Mouse (Mus musculus) heart, adult 11 months (tissue): ENCODE measurements at regions not wholly inside any gene's neighbourhood (a gene's known extent, or its start where the extent isn't known, plus 50 kb on each side); places are given as distances from the start of the nearest gene placed in this dataset.

ENCODE experiments used
- DNase-seq: peaks from one replicate; pipeline ENCODE4 v3.0.0; 2022

DNA sequence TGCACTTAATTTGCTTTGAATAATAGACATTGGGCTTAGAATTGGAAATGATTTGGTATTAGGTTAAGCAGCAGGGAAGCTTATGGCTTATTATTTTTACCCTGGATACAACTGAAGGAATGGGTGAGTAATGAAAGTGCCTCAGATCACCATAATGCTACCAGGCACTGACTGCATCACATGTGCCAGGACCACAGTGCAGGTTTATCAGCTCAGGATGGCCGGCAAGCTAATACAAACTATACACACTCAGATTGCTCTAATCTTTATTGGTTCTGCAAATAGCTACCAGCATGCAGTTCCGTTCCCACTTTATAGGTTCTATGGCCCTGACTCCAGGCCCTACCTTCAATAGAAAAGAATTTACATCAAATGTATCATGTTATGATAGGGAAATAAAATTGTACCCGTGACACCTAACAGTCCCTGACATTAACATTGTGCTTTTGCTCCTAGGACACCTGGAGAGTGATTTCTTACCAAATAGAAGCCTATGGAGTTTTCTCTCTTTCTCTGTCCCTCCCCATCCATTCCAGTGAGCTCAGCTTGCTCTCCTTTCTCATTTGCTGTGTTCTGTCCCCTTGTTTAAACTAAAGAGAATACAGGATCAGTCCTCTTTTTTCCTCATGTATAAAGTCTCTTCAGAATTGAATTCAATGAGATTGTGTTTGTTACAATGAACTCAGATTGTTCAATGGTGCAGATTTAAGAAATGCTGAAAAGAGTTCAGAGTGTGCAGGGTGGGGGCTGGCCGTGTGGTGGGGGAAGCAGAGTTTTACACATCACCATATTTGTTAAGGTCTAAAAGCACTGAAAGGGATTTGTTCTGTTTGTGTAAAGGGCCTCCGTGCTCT is 121.3 kb upstream of the BC052040 start:
- DNase-seq, result no peak

DNA sequence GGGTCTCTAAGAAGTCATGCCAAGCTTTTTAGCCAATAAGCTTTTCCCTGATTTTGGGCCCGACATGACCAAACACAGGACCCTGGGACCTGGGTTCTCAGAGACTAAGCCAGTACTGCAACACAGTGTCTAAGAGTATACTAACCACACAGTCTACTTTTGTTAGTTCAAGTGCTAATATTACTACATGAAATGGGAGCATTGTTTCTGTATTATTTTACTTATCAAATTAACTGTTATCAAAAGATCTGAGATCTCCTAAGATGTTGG is 120.7 kb upstream of the BC052040 start:
- no peak for DNase-seq

- no peak for DNase-seq
Measured at GRCm38 (mm10) chr2:115466170-115466569, 115.3 kb upstream of the BC052040 start.

DNA sequence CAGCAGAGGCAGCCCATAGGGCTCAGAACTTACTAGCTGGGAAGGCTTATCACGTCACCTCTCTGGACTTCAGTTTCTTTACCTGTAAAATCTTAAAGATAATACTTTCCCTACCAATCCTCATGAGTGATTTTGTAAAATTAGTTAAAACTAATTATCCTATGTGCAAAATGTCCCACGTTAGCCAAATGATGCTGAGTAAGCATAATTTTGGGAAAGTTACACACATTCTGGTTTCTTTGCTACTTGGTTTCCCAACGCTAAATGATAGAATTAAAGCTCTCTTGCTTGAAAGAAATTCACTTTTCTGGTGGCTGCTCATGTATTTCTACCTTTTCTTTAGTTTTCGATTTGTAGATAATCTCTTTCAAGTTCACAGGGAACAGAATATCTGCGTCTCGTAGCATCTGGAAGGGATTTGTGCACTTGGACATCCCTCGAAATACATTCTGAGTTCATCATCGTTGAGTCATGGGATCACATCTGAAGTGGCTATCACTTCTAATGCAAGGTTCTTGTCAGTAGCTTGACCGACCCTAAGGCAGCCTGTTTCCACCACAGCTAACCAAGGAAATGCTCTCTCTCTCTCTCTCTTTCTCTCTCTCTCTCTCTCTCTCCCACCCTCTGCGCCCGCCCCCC is 114.3 kb upstream of the BC052040 start:
- DNase-seq, result no peak

- DNase-seq, result no peak
Measured at GRCm38 (mm10) chr2:115467936-115468335, 113.6 kb upstream of the BC052040 start.

DNA sequence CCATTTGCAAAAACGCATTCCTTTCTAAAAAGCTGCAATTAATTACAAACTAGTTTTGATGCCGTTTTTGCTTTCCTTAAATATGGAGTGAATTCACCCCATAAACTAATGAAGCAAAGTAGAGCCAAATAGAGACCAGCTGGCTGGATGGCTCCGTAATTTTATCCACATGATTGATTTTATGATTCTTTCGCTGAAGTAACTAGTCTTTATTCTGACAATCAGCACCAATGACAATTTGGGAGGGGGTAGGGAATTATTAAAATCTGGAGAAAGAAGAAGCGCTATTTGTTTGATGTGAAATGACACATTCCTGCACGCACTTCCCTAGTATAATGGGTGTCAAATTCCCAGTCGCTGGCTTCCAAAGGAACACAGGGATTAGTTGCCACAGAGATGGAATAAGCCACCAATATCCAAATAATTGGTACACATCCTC is 113.0 kb upstream of the BC052040 start:
- no peak for DNase-seq

DNA sequence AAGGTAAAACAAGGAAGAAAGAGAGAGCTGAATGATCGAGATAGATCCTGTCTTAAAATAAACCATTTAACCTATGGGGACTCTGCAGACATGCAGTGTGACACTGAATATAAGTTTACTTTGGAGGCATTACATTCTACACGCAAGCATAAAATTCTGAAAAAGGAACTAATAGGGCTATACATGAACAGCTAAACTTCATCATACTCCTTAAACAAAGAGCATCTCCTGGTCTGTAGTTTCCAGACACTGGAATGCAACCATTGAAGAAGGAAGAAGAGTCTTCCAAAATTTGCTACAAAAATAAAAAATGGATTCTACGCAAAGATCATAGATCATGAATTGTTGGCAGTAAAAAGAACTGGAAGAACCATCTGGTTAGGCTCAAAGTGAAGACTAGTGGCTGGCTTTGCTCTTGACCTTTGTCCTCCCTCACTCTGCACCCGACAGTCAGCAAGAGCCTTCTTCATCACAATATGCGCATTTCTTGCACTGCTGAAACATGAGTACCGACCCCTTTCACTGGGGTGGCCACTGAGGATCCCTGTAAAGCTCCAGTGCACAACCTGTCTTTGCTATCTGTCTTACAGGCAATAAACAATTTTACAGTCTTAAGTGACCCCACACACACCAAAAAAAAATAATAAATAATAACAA is 112.2 kb upstream of the BC052040 start:
- DNase-seq, result no peak

DNA sequence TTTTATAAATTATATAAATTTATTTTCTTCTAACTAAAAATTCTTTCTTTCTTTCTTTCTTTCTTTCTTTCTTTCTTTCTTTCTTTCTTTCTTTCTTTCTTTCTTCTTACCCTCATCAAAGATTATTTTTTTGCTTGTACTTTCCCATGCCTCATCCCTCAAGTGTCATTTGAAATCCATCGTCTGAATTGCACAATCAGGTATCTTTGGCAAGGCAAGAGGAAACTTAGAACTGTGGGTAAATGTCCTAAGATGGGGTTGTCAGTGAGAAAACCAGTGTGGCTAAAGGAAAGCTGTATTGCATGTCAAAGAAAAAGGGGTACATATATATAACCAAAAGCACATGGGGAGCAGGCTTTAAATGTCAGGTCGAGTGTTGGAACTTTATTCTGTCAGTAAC is 109.1 kb upstream of the BC052040 start:
- DNase-seq, result no peak

DNA sequence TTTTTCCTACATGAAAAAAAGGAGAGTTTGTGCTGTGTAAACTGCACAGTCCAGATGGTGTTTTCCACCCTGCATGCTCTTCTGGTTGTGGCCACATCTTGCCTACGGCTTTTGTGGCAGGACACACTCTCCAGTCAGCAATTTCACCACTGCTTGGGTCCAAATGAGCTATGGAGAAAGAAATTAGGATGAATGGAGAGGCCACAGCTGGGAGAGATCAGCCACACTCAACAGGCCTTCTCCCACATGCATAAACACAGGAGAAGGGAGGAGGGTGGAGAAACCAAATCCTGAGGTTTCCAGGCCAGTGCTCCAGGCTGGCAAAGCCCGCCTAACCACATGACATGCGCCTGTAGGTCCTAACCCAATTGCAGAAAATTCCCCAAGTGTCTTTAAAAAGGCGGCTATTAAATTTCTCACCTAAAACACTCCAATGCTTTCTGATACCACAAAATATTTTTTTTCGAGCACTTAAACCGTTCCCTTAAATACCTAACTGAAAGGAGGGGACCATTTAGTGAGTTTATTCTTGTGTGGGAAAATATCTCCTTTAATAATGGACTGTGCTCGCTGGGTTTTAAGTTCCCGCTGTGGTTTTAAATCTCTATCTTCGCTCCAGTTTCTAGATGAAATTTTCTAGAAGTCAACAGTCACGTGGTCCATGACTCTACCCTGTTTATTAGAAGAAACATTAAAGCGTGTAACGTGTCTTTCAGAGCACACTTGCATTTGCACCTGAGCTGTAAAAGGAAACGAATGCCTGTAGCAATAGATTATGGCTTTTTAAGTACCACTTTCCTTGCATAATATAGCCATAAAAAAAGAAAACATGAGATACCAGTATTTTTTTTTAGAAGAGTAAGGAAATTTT is 97.9 kb upstream of the BC052040 start:
- peak; percentile 93 for DNase-seq

GRCm38 (mm10) chr2:115488465-115488864 is 93.1 kb upstream of the BC052040 start:
- DNase-seq, result no peak

- DNase-seq, result no peak
Measured at GRCm38 (mm10) chr2:115493020-115493419, 88.5 kb upstream of the BC052040 start.

- DNase-seq, result no peak
Measured at GRCm38 (mm10) chr2:115499904-115500303, 81.6 kb upstream of the BC052040 start.

DNA sequence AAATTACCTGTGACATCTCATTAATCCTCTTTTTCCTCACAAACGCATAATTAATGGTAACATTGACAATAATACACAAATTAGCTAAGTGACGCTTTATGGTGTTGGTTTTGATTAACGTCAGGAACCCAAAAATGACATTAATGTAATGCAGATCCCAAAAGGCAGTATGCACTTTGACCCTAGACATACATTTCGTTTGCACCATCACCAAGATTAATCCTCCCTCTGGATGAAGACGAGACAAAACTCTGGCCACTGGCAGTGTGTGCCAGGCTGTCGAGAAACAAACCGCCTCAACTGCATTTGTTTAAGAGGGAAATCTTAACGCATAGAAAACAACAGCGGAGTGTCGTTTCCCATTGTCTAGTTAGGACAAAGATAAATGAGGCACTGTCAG is 72.0 kb upstream of the BC052040 start:
- DNase-seq, result no peak

DNA sequence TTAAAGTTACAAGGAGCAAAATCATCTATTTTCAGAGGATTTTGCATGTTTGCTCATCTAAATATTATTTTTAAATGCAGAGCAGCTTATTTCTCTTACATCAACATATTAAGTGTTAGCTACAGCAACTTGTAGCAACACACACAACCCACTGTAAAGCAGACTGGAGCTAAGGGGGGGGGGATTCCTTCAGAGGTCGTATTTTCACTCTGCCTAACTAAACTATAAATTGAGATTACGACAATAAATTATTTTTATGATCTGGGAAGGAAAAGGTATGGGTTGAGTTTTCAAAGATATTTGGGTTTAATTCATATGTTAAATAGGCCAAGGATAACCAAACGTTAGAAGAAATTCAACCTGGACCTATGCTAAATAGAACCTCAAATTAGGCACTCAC is 70.4 kb upstream of the BC052040 start:
- no peak for DNase-seq

DNA sequence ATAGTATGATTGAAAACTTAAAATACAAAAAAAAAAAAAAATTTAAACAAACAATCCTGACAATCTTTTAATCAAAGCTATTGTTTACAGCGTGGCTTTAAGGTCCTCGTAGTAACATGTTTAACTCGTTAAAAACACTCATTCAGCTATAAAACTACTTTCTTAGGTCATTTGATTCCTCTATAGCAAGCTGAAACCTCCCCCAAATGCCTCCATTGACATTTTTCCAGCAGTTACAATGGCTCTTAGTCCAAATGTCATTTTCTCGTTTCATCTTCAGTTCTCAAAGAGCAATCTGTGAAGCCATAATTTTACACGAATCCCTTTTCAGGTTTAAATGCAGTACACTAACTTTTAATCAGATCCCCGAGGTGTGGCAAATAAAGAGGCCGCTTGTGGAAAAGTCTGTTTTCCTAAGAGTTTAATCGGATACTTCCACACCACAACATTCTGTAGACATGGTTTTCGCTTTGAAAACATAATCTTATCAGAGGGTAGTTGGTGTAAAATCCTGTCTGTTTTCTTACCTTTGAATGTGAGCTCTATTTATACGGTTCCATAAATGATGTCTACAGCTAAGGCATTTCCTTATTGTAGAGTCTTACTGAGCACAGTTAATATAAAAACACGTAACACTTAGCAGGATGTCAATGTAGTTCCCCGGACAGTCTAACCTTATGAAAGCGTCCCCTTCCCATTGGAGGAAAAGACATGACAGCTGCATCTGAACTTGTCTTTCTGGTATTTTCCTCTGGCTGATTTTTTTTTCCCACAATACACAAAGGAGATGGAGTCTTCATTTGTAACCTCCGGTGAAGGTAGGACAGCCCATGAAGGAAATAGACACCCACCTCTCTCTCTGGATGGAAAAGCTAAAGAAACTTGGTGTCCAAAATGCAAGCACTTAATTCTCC is 69.6 kb upstream of the BC052040 start:
- DNase-seq, result no peak

DNA sequence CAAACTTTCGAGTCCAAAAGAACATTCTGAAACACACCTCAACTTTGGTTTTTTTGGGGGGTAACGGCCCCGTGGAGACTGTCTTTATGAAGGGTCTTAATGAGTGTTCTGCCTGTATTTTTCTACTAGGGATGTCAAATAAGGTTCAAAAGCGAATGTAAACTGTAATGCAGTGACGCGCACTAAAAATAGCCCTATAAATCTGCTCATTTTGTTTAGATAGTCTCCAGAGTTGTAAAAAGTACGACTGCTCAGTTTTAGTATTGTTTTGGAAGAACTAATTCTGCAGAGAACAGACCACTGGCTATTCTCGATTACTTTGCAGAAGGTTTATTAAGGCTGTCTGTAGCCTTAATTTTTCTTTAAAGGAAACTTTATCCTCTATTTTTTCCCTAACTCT is 68.6 kb upstream of the BC052040 start:
- DNase-seq, result no peak

GRCm38 (mm10) chr2:115513774-115514231 is 67.7 kb upstream of the BC052040 start:
- DNase-seq, result no peak

- no peak for DNase-seq
Measured at GRCm38 (mm10) chr2:115514831-115515428, 66.6 kb upstream of the BC052040 start.

DNA sequence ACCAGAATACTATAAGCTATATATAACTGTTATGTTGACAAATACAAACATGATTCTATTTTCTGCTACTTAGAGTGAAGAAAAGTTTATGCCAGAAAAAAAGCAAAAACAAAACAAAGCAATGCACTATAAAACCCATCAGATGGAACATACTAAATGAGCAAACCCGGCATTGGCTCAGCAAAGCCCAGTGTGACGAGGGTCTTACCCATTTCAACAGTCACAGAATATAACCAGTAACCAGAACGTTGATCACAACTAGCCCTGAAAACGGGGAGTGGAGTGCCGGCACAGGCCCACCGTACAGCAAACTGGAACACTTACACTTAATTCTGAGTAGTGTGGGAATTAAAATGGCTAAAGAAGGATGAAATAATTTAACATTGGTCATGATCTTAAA is 66.0 kb upstream of the BC052040 start:
- DNase-seq, result peak; percentile 53

GRCm38 (mm10) chr2:115516824-115517223 is 64.7 kb upstream of the BC052040 start:
- no peak for DNase-seq

DNA sequence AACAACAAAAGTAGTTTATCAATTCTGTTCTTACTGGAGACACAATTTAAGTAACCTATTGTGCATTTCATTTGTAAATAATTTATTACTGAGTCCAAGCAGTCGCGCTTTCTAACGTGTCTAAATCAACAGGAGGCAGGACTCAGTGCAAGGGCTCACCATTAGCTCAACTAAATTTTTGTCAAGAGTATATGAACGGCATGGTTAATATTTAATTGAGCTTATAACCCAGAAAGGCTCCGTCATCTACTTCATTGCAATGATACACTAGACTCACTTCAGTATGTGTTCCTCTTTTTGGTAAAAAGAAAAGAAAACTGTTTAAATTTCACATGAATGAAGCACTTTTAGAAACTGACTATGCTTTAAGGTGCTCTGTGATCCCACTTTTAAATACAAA is 61.5 kb upstream of the BC052040 start:
- no peak for DNase-seq
